Mouse (Mus musculus) heart, postnatal 0 days (tissue): ENCODE measurements at regions not wholly inside any gene's neighbourhood (a gene's known extent, or its start where the extent isn't known, plus 50 kb on each side); places are given as distances from the start of the nearest gene placed in this dataset.

Experiments used
- CTCF ChIP-seq: IDR thresholded peaks from 2 replicates; pipeline ENCODE4 v1.5.1; 2016; ENCODE audit warnings: antibody characterized with exemption, control low read depth, low read depth
- EP300 ChIP-seq: IDR thresholded peaks from 2 replicates; pipeline ENCODE4 v1.6.1; 2016; ENCODE audit warnings: antibody characterized with exemption, low read depth

- TF ChIP-seq CTCF (no peak), EP300 (no peak)
These were observed 137.4 kb upstream of the Smc2 start for GRCm38 (mm10) chr4:52301653-52302052.
